In genomic region chr17:34632261-34632691, GRCm38 (mm10) we compare ENCODE assay signal across 9 mouse cellular contexts. TPM values are rescaled to one million over a fixed set of nuclear protein-coding genes. Genes with fewer than 3 reads are reported as not detected.
DNase-seq lines count a peak whose midpoint lies in the region; ATAC-seq and TF ChIP-seq lines count a peak whose summit lies in the region.
"Had no signal": no experiment of that assay in that cellular context is flagged by ENCODE, and none has a peak within 500 bp of the region (broad histone marks: within the 10 kb centered on the region; RNA-seq: fewer than 3 reads in every experiment).

No protein-coding gene starts in this region.

- peaks cover 50% of the 10 kb centered on the region for H3K4me1 ChIP-seq in forebrain, embryonic 13.5 days
- H3K4me1 ChIP-seq in liver, embryonic 15.5 days (replicated peaks): peaks cover 46% of the 10 kb centered on the region
- H3K4me1 ChIP-seq in neural tube, embryonic 11.5 days (ENCODE audit: control insufficient read depth, insufficient read depth, low read length): peaks cover 19% of the 10 kb centered on the region
- peaks cover 36% of the 10 kb centered on the region for H3K4me1 ChIP-seq in testis, adult 2 months (ENCODE audit: control insufficient read depth, insufficient read depth, low read length)

- peak overlapping the region; percentile 93 for H3K4me2 ChIP-seq in forebrain, embryonic 13.5 days
- H3K4me2 ChIP-seq in liver, embryonic 15.5 days: peak overlapping the region; percentile 64
- peak overlapping the region; percentile 47 for H3K4me2 ChIP-seq in neural tube, embryonic 11.5 days (ENCODE audit: low read depth)

- intact Hi-C loops in heart, postnatal 10 days (cut with DNase I): no loop called here

- H3K36me3 ChIP-seq in forebrain, embryonic 13.5 days (ENCODE audit: poor library complexity, severe bottlenecking): no peaks in the 10 kb centered on the region
- H3K36me3 ChIP-seq in liver, embryonic 15.5 days (replicated peaks): no peaks in the 10 kb centered on the region
- H3K36me3 ChIP-seq in neural tube, embryonic 11.5 days (ENCODE audit: control insufficient read depth, insufficient read depth, low read length): no peaks in the 10 kb centered on the region
- H3K36me3 ChIP-seq in testis, adult 2 months (ENCODE audit: control insufficient read depth, insufficient read depth, low read length): no peaks in the 10 kb centered on the region

- no peak for TF ChIP-seq CTCF in testis, adult 2 months (IDR thresholded peaks at IDR 0.05; ENCODE audit: control insufficient read depth, insufficient read depth, insufficient replicate concordance, low read depth, low read length)

- H3K27ac ChIP-seq in forebrain, embryonic 13.5 days: no peak overlapping the region
- no peak overlapping the region for H3K27ac ChIP-seq in liver, embryonic 15.5 days (replicated peaks)
- no peak overlapping the region for H3K27ac ChIP-seq in neural tube, embryonic 11.5 days (ENCODE audit: low read depth, low read length)
- H3K27ac ChIP-seq in testis, adult 2 months (ENCODE audit: control insufficient read depth, insufficient read depth, low read depth, low read length): no peak overlapping the region

- peak; percentile 75 for DNase-seq in CD4-positive helper T cell, adult 2 months (ENCODE audit: low read depth, low spot score)
- DNase-seq in c-Kit-positive CD71-positive TER-119-positive erythroid progenitor cells, embryonic 14.5 days (ENCODE audit: low spot score): peak; percentile 61
- peak; percentile 72 to 81 for DNase-seq in heart, postnatal 10 days
- peak; percentile 88 to 90 for DNase-seq in kidney, postnatal 36 days
- DNase-seq in neural tube, embryonic 11.5 days (ENCODE audit: low spot score): peak; percentile 42

- H3K9ac ChIP-seq in forebrain, embryonic 13.5 days: peak overlapping the region; percentile 80
- no peak overlapping the region for H3K9ac ChIP-seq in liver, embryonic 15.5 days
- H3K9ac ChIP-seq in neural tube, embryonic 11.5 days (ENCODE audit: low read length): peak overlapping the region; percentile 29

- H3K27me3 ChIP-seq in forebrain, embryonic 13.5 days: peaks cover 51% of the 10 kb centered on the region
- H3K27me3 ChIP-seq in liver, embryonic 15.5 days: peaks cover 68% of the 10 kb centered on the region
- peaks cover 38% of the 10 kb centered on the region for H3K27me3 ChIP-seq in neural tube, embryonic 11.5 days (ENCODE audit: control insufficient read depth, insufficient read depth, low read length)
- peaks cover 5% of the 10 kb centered on the region; the same call in 1 of the 2 replicates for H3K27me3 ChIP-seq in testis, adult 2 months (ENCODE audit: control insufficient read depth, insufficient read depth, low read length)
- H3K27me3 ChIP-seq: Patski had no signal

- under 1% methylated on average over 26 of the region's 26 CpGs for WGBS in forebrain, embryonic 13.5 days
- 1% methylated on average over 26 of the region's 26 CpGs for WGBS in liver, embryonic 15.5 days (ENCODE audit: insufficient replicate concordance)
- under 1% methylated on average over 26 of the region's 26 CpGs for WGBS in neural tube, embryonic 11.5 days

- ATAC-seq in forebrain, embryonic 13.5 days: 0 out of 2 replicates have a peak, but pooled peaks have one; percentile 34
- 0 out of 2 replicates have a peak, but pooled peaks have one; percentile 22 for ATAC-seq in liver, embryonic 15.5 days (ENCODE audit: insufficient read depth)
- ATAC-seq in neural tube, embryonic 11.5 days (ENCODE audit: insufficient read depth, low FRiP score, low TSS enrichment): no peak
- ATAC-seq: Patski had no signal

- H3K4me3 ChIP-seq in forebrain, embryonic 13.5 days: peak overlapping the region; percentile 81
- peak overlapping the region; percentile 38 for H3K4me3 ChIP-seq in liver, embryonic 15.5 days (replicated peaks)
- H3K4me3 ChIP-seq in neural tube, embryonic 11.5 days (ENCODE audit: low read depth, low read length): peak overlapping the region; percentile 29
- H3K4me3 ChIP-seq in testis, adult 2 months (ENCODE audit: control insufficient read depth, low read depth, low read length): peak overlapping the region; percentile 71

- TF ChIP-seq POLR2A in testis, adult 2 months (IDR thresholded peaks at IDR 0.05; ENCODE audit: control insufficient read depth, low read depth, low read length): no peak

- no peaks in the 10 kb centered on the region for H3K9me3 ChIP-seq in forebrain, embryonic 13.5 days (replicated peaks)
- no peaks in the 10 kb centered on the region for H3K9me3 ChIP-seq in liver, embryonic 15.5 days (replicated peaks)
- no peaks in the 10 kb centered on the region for H3K9me3 ChIP-seq in neural tube, embryonic 11.5 days (ENCODE audit: control insufficient read depth, low read length)

RNA-seq across cellular contexts. Expression of gene Prrt1, which starts 2.9 kb away (rescaled TPM):
- polyA plus RNA-seq in forebrain, embryonic 13.5 days (2015; fragmentation: Nextera tagmentation; extraction: Ambion mirVana): 2.8 and 6.0 TPM in 2 replicates
- 1 to 10 TPM in 1 of 2 experiments, under 1 TPM in 1; 0.89 to 1.2 TPM for total RNA-seq in heart, postnatal 10 days (2021)
- polyA plus RNA-seq in liver, embryonic 15.5 days (2015; fragmentation: Nextera tagmentation; extraction: Ambion mirVana): not detected in 2 replicates
- 0.57 and 0.87 TPM in 2 replicates for polyA plus RNA-seq in neural tube, embryonic 11.5 days (2014; fragmentation: Nextera tagmentation; extraction: Ambion mirVana)
- polyA plus RNA-seq in testis, adult 2 months (2012; rRNA removed): 1.5 and 1.6 TPM in 2 replicates

RNA-seq across cellular contexts. Expression of gene Ppt2, which starts 4.0 kb away (rescaled TPM):
- polyA plus RNA-seq in forebrain, embryonic 13.5 days (2015; fragmentation: Nextera tagmentation; extraction: Ambion mirVana): 15.9 and 19.7 TPM in 2 replicates
- total RNA-seq in heart, postnatal 10 days (2021): 10 to 100 TPM; 39.0 to 45.7 TPM
- 10.7 and 10.8 TPM in 2 replicates for polyA plus RNA-seq in liver, embryonic 15.5 days (2015; fragmentation: Nextera tagmentation; extraction: Ambion mirVana)
- 27.6 and 30.3 TPM in 2 replicates for polyA plus RNA-seq in neural tube, embryonic 11.5 days (2014; fragmentation: Nextera tagmentation; extraction: Ambion mirVana)
- 15.9 and 20.2 TPM in 2 replicates for polyA plus RNA-seq in testis, adult 2 months (2012; rRNA removed)

RNA-seq across cellular contexts. Expression of gene Fkbpl, which starts 12.3 kb away (rescaled TPM):
- 14.7 and 16.1 TPM in 2 replicates for polyA plus RNA-seq in forebrain, embryonic 13.5 days (2015; fragmentation: Nextera tagmentation; extraction: Ambion mirVana)
- total RNA-seq in heart, postnatal 10 days (2021): 1 to 10 TPM; 8.5 to 9.9 TPM
- polyA plus RNA-seq in liver, embryonic 15.5 days (2015; fragmentation: Nextera tagmentation; extraction: Ambion mirVana): 4.0 and 5.0 TPM in 2 replicates
- 15.5 and 17.6 TPM in 2 replicates for polyA plus RNA-seq in neural tube, embryonic 11.5 days (2014; fragmentation: Nextera tagmentation; extraction: Ambion mirVana)
- polyA plus RNA-seq in testis, adult 2 months (2012; rRNA removed): 156 and 172 TPM in 2 replicates

RNA-seq across cellular contexts. Expression of gene Atf6b, which starts 14.7 kb away (rescaled TPM):
- 95.9 and 105 TPM in 2 replicates for polyA plus RNA-seq in forebrain, embryonic 13.5 days (2015; fragmentation: Nextera tagmentation; extraction: Ambion mirVana)
- total RNA-seq in heart, postnatal 10 days (2021): 10 to 100 TPM; 19.0 to 19.3 TPM
- 19.9 and 21.2 TPM in 2 replicates for polyA plus RNA-seq in liver, embryonic 15.5 days (2015; fragmentation: Nextera tagmentation; extraction: Ambion mirVana)
- polyA plus RNA-seq in neural tube, embryonic 11.5 days (2014; fragmentation: Nextera tagmentation; extraction: Ambion mirVana): 78.3 and 88.4 TPM in 2 replicates
- 27.9 and 28.4 TPM in 2 replicates for polyA plus RNA-seq in testis, adult 2 months (2012; rRNA removed)

RNA-seq across cellular contexts. Expression of gene Egfl8, which starts 16.5 kb away (rescaled TPM):
- 4.7 and 5.9 TPM in 2 replicates for polyA plus RNA-seq in forebrain, embryonic 13.5 days (2015; fragmentation: Nextera tagmentation; extraction: Ambion mirVana)
- total RNA-seq in heart, postnatal 10 days (2021): 1 to 10 TPM; 2.1 to 3.5 TPM
- 0.20 and 0.33 TPM in 2 replicates for polyA plus RNA-seq in liver, embryonic 15.5 days (2015; fragmentation: Nextera tagmentation; extraction: Ambion mirVana)
- 10.2 and 12.1 TPM in 2 replicates for polyA plus RNA-seq in neural tube, embryonic 11.5 days (2014; fragmentation: Nextera tagmentation; extraction: Ambion mirVana)
- polyA plus RNA-seq in testis, adult 2 months (2012; rRNA removed): 0.53 and 0.54 TPM in 2 replicates

Comparison
In these comparisons a context has a peak if more than half of its experiments do, and no peak if none do; other contexts are left out.
1. H3K4me3 ChIP-seq: peak in every context shown above with its lines; median percentile 81 in forebrain, embryonic 13.5 days; 71 in testis, adult 2 months; 38 in liver, embryonic 15.5 days; 29 in neural tube, embryonic 11.5 days.